Mouse (Mus musculus) CH12.LX (cell line): ENCODE data around the gene Hist1h3g.
"Not testable (repeated sequence)": the region's sequence is repeated elsewhere in the genome, so short reads cannot be mapped to it uniquely, and the experiment has no call there.

ENCODE experiments used
- CHD1 ChIP-seq: IDR thresholded peaks from 2 replicates; pipeline ENCODE4 v1.6.1; 2012; ENCODE audit warnings: low read depth, low read length, improper control_type of control experiment, inconsistent platforms
- CTCF ChIP-seq, 2 experiments: IDR thresholded peaks in 1 of 2; conservative IDR thresholded peaks in 1 of 2; 2 replicates each; pipeline ENCODE4 v1.5.1; 2011 to 2012; ENCODE audit warnings: low read depth in 2 of 2, low read length in 2 of 2, improper control_type of control experiment in 1 of 2, inconsistent platforms in 1 of 2, mild to moderate bottlenecking in 1 of 2, moderate library complexity in 1 of 2
- ETS1 ChIP-seq: conservative IDR thresholded peaks from 2 replicates; pipeline ENCODE4 v1.6.1; 2012; ENCODE audit warnings: low read depth, mild to moderate bottlenecking, inconsistent platforms, low read length, improper control_type of control experiment, moderate library complexity
- IRF4 ChIP-seq: IDR thresholded peaks from 2 replicates; pipeline ENCODE4 v1.6.1; 2014; ENCODE audit warnings: low read depth, mild to moderate bottlenecking, inconsistent platforms, low read length, improper control_type of control experiment
- MAZ ChIP-seq: IDR thresholded peaks from 2 replicates; pipeline ENCODE4 v1.6.1; 2012; ENCODE audit warnings: low read depth, mild to moderate bottlenecking, inconsistent platforms, low read length, improper control_type of control experiment, moderate library complexity
- MEF2A ChIP-seq: IDR thresholded peaks from 2 replicates; pipeline ENCODE4 v1.6.1; 2014; ENCODE audit warnings: low read depth, mild to moderate bottlenecking, inconsistent platforms, low read length, improper control_type of control experiment, borderline replicate concordance
- MXI1 ChIP-seq: IDR thresholded peaks from 2 replicates; pipeline ENCODE4 v1.6.1; 2011; ENCODE audit warnings: mild to moderate bottlenecking, low read depth, low read length, improper control_type of control experiment
- NRF1 ChIP-seq: IDR thresholded peaks from 2 replicates; pipeline ENCODE4 v1.6.1; 2014; ENCODE audit warnings: low read depth, mild to moderate bottlenecking, inconsistent platforms, low read length, improper control_type of control experiment, moderate library complexity
- USF1 ChIP-seq: IDR thresholded peaks from 2 replicates; pipeline ENCODE4 v1.6.1; 2014; ENCODE audit warnings: low read depth, mild to moderate bottlenecking, inconsistent platforms, low read length, improper control_type of control experiment
- ZC3H11A ChIP-seq: IDR thresholded peaks from 2 replicates; pipeline ENCODE4 v1.6.1; 2012; ENCODE audit warnings: low read depth, mild to moderate bottlenecking, inconsistent platforms, low read length, improper control_type of control experiment

- not testable (repeated sequence) for TF ChIP-seq IRF4; MXI1; CTCF (conservative IDR thresholded peaks at IDR 0.05 in 1 of 2, IDR thresholded peaks at IDR 0.05 in 1 of 2; ENCODE audit: low read depth in 2 of 2, low read length in 2 of 2); USF1; MAZ; CHD1; MEF2A; NRF1; ETS1; ZC3H11A
These were observed 38.0 kb downstream of the Hist1h3g start for GRCm38 (mm10) chr13:23573034-23573897.
